Mouse (Mus musculus): ENCODE measurements around the gene Zfp429.
"Not testable (repeated sequence)": the region's sequence is repeated elsewhere in the genome, so short reads cannot be mapped to it uniquely, and the experiment has no call there.

Zfp429 gene

DNA sequence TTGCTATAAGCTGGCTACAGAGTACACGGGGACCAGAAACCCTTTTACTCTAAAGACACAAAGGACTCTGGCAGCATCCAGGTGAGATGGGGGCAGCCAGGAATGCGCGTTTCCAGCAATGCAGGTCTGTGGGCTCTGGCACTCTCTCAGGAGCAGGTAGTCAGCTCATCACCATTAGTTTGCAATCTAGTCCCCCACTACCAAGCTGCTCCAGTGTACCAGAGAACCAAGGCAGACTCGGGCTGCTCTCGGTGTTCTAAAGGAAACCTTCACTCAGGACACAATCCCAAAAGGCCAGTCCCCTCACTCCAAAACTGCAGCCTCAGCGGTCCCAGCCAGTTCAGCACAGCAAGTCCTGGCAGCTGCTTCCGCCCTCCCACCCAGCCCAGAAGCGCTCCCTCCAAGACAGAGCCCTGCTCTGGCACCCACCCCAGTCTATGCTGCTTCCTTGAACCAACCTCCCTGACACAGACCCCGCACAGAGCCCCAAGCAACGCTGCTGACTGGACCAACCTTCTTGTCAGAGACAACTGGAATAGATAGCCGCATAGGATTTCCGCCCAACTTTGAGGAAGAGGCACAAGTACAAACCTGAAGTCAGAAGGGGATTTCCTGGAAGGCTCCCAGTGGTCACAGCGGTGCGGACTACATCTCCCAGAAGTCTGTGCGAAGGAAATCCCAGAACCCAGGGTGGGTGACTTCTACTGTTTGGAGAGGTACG, at the start of gene Zfp429:
Gene Zfp429 (minus strand): TSS at position 637 of the 721 bp plus-strand sequence.
- DNase-seq: peak; percentile 84

- DNase-seq: not testable (repeated sequence)
Measured at GRCm38 (mm10) chr13:67437095-67437494, 37.5 kb upstream of the Zfp429 start.

DNA sequence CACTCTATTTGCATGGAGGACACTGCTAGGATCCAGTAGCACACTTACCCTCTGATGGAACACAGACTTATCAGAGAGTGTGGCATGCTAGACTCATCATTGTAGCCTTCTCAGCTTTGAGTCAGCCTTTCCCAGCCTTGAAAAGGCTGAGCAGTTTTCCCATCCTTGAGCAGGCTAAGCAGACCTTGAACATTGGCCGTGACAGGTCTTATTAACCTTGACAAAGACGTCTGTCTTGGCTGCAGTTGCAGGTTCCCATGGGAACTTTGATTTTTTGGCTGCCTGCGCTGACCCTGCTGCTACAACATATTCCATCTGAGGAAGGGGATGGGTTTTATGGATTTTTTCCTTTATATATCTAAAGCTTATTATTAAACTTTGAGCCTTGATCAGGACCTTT, 28.5 kb upstream of the Zfp429 start:
- DNase-seq: no peak

DNA sequence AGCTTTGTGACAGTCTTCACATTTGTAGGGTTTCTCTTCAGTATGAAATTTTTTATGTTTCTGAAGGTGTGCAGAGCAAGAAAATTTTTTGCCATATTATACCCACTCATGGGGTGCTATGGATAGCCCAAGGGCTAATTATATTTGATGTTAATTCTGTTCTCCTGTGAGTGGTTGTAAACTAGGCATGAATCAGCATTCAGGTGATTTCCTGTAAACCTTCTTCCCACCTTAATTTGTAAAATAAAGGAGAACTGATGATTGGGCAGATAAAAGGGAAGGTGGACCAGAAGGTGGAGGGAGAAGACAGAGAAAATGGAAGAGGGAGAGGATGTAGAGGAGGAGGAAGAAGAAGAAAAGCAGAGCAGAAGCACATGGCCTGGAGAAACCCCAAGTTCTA, 26.1 kb upstream of the Zfp429 start:
- not testable (repeated sequence) for DNase-seq

DNA sequence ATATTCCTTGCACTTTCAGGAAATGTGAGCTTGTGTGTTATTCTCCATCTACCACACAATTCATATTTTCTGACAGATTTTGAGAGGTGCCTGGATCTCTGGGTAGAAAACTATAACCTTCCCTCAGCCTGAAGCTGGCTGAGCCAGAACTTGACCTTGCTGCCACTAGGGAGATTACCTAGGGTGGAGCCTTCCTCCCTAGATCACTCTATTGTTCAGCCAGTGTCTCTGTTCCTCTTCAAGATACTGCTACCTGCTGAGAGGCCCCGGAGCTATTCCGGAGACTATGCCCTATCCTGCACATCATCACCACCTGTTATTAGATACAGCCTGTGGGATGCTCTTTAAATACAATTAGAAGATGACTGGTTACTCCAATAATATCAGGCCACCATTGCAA, 22.9 kb upstream of the Zfp429 start:
- not testable (repeated sequence) for DNase-seq

- DNase-seq: peak; percentile 62
Measured at GRCm38 (mm10) chr13:67421207-67421857, 21.7 kb upstream of the Zfp429 start, which contains the start of gene Zfp459. Zfp459 (minus strand) TSS chr13:67421418.

- no peak for DNase-seq
Measured at GRCm38 (mm10) chr13:67420558-67421206, 21.1 kb upstream of the Zfp429 start.

DNA sequence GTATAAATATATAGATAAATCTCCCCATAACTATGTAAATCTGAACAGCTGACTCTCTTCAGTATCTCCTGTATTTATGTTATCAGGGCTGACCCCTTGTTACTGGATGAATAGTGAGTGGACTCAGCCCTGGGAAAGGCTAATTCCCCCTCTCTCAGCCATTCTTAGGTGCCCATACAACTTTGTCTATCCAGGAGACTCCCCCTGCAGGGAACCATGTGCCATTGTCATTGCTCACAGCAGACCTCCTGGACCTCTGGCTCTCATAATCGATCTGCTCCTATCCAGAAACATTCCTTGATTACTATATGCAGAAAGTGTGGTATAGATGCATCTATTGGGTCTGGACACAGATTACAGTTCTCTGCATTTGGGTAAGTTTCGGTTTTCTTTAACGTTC, 17.2 kb upstream of the Zfp429 start:
- no peak for DNase-seq

- DNase-seq: no peak
Measured at GRCm38 (mm10) chr13:67415759-67416158, 16.1 kb upstream of the Zfp429 start.

DNA sequence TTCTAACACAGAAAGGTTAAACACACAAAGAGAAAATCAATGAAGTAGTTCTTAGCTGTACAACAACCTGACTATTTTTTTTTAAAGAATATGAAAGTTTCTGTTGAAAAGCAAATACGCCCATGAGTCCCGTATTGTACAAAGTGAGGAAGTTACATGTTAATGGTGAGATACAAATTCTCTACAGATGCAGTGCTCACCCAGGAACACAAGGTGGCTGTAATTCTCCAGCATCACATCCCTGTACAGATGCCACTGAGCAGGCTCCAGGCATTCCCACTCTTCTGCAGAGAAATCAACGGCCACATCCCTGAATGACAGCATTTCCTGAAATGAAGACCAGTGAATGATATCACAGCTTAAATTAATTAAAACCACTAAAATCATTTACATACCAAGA, 14.0 kb upstream of the Zfp429 start:
- not testable (repeated sequence) for DNase-seq

GRCm38 (mm10) chr13:67376255-67376654, 23.4 kb downstream of the Zfp429 start:
- DNase-seq: not testable (repeated sequence)

GRCm38 (mm10) chr13:67375050-67375911, 24.3 kb downstream of the Zfp429 start, which contains the start of the genes Gm28041 and Zfp456:
Gm28041 (minus strand) TSS chr13:67375733.
Zfp456 (minus strand) TSS chr13:67375810.
- DNase-seq: peak; percentile 85

- DNase-seq: peak; percentile 94
Measured at GRCm38 (mm10) chr13:67360131-67360744, 39.4 kb downstream of the Zfp429 start, which contains the start of the genes Gm28044 and Zfp953. Gm28044 (minus strand) TSS chr13:67360536. Zfp953 (minus strand) TSS chr13:67360605.

DNA sequence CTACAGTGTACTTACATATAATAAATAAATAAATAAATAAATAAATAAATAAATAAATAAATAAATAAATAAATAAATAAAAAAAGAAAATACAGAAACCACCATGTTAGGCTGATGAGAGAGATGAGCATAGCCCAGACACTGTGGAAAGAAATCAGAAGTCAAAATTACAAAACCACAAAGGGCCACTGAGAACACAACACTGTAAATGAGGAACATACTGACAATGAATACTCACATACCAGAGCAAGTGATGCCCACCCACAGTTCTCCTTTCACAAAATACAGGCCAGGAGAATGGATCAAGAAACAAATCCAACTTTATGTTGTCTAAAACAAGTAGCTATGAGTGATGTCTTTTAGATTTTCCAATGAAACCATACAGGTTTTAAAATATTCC, 47.8 kb downstream of the Zfp429 start:
- no peak for DNase-seq

DNA sequence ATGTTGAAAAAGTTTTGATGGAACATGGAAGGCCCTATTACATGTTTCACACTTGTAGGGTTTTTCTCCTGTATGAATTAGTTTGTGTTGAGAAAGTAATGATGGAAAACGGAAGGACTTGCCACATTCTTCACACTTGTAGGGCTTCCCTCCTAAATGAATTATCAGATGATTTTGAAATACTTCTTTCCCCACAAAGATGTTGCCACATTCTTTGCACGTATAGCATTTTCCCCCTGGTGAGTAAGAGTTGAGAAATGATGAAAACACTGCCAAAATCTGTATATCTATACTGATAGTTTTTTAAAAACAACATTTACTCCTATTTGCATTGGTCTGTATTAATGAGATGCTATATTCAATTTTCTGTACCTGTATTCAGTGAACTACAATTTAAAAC, 56.2 kb downstream of the Zfp429 start:
- no peak for DNase-seq

Data from kidney, postnatal 14 days (tissue).